Mouse (Mus musculus) neural tube, embryonic 14.5 days (tissue): ENCODE data around the gene Mylpf. TPM values are rescaled to one million over a fixed set of nuclear protein-coding genes. Genes with fewer than 3 reads are reported as not detected.

Source experiments
- ATAC-seq: fragments of 200-750 bp; cut with Nextera tagmentation; 2 replicates; pipeline ENCODE4 v1.8.0; 2017; ENCODE audit warnings: low read depth, mild to moderate bottlenecking, moderate TSS enrichment, moderate library complexity
- H3K27ac ChIP-seq: fragments of 300-500 bp; sonication (generic); 2 replicates; pipeline ENCODE4 v1.5.1; 2014; ENCODE audit warnings: low read depth, mild to moderate bottlenecking, control low read depth, low read length, moderate library complexity, mixed read lengths
- H3K27me3 ChIP-seq: fragments of 300-500 bp; sonication (generic); 2 replicates; pipeline ENCODE4 v1.6.1; 2014; ENCODE audit warnings: low read length; ENCODE audit not compliant: control insufficient read depth, insufficient read depth
- H3K36me3 ChIP-seq: fragments of 300-500 bp; sonication (generic); 2 replicates; pipeline ENCODE4 v1.6.1; 2014; ENCODE audit warnings: low read length, mixed read lengths; ENCODE audit not compliant: control insufficient read depth, insufficient read depth
- H3K4me1 ChIP-seq: fragments of 300-500 bp; sonication (generic); 2 replicates; pipeline ENCODE4 v1.6.1; 2014; ENCODE audit warnings: low read length; ENCODE audit not compliant: control insufficient read depth, insufficient read depth
- H3K4me2 ChIP-seq: fragments of 300-500 bp; sonication (generic); 2 replicates; pipeline ENCODE4 v1.6.1; 2014; ENCODE audit warnings: mild to moderate bottlenecking, low read depth, low read length, control low read depth
- H3K4me3 ChIP-seq: fragments of 300-500 bp; sonication (generic); 2 replicates; pipeline ENCODE4 v1.5.1; 2014; ENCODE audit warnings: low read depth, low read length, control low read depth, mixed read lengths
- H3K9ac ChIP-seq: fragments of 300-500 bp; sonication (generic); replicated peaks from 2 replicates; pipeline ENCODE4 v1.6.1; 2014; ENCODE audit warnings: low read depth, mild to moderate bottlenecking, control low read depth, low read length, mixed read lengths
- H3K9me3 ChIP-seq: fragments of 300-500 bp; sonication (generic); 2 replicates; pipeline ENCODE4 v1.6.1; 2016; ENCODE audit warnings: low read length; ENCODE audit not compliant: control insufficient read depth
- WGBS: fragments of 180-500 bp; shearing (Covaris S2); extraction: QIAGEN DNeasy Blood & Tissue Kit; methylation state at CpG from one replicate; pipeline ENCODE4 v1.1.7; 2014; 5-methylcytosine and 5-hydroxymethylcytosine counted together
- polyA plus RNA-seq: library from polyadenylated mRNA; unstranded; fragments of >200 nt; fragmentation: Nextera tagmentation; extraction: Ambion mirVana; gene quantifications from 2 replicates; pipeline ENCODE4 v1.2.1, GENCODE M21; 2014

Gene Mylpf
- polyA plus RNA-seq, 1 experiment from 2014 or later = 12.5 TPM

GRCm38 (mm10) chr7:127195544-127196295 is 13.0 kb upstream of the Mylpf start, which contains the start of gene Cd2bp2:
Gene Cd2bp2, minus strand, starts transcription at chr7:127196050.
- Histone ChIP-seq H3K36me3 (peaks cover 68% of the 10 kb centered on the region), H3K4me3 (peak within 1 kb of the TSS; percentile 62), H3K27me3 (no peaks in the 10 kb centered on the region), H3K9me3 (no peaks in the 10 kb centered on the region), H3K4me2 (peak within 1 kb of the TSS; percentile 88), H3K27ac (peak within 1 kb of the TSS; percentile 85), H3K9ac (peak within 1 kb of the TSS; percentile 69), H3K4me1 (peaks cover 16% of the 10 kb centered on the region)
- WGBS = under 1% methylated on average over 51 of the region's 51 CpGs
- peak; percentile 96 for ATAC-seq

GRCm38 (mm10) chr7:127196484-127196883 is 12.2 kb upstream of the Mylpf start:
- Histone ChIP-seq H3K9ac (peak overlapping the region; percentile 64), H3K27me3 (no peaks in the 10 kb centered on the region), H3K36me3 (peaks cover 71% of the 10 kb centered on the region), H3K9me3 (no peaks in the 10 kb centered on the region), H3K4me3 (peak overlapping the region; percentile 62), H3K4me1 (peaks cover 16% of the 10 kb centered on the region), H3K27ac (peak overlapping the region; percentile 82), H3K4me2 (peak overlapping the region; percentile 79)
- 57% methylated on average over 11 of the region's 11 CpGs for WGBS
- ATAC-seq = no peak

- no peaks in the 10 kb centered on the region for H3K9me3 ChIP-seq
- no peaks in the 10 kb centered on the region for H3K27me3 ChIP-seq
- peak overlapping the region; percentile 90 for H3K4me3 ChIP-seq
- peaks cover 11% of the 10 kb centered on the region for H3K36me3 ChIP-seq
- no peak overlapping the region for H3K27ac ChIP-seq
- peak overlapping the region; percentile 81 for H3K9ac ChIP-seq
- H3K4me2 ChIP-seq = peak overlapping the region; percentile 100
- H3K4me1 ChIP-seq = peaks cover 25% of the 10 kb centered on the region
- WGBS = 60% methylated on average over 2 of the region's 2 CpGs
- ATAC-seq = no peak
Measured at GRCm38 (mm10) chr7:127206606-127207005, 2.1 kb upstream of the Mylpf start.

GRCm38 (mm10) chr7:127207374-127208294 is 1.1 kb upstream of the Mylpf start:
- Histone ChIP-seq H3K9ac (peak overlapping the region; percentile 81), H3K4me2 (peak overlapping the region; percentile 100), H3K36me3 (peaks cover 8% of the 10 kb centered on the region), H3K9me3 (no peaks in the 10 kb centered on the region), H3K4me3 (peak overlapping the region; percentile 90), H3K27ac (peak overlapping the region; percentile 77), H3K27me3 (no peaks in the 10 kb centered on the region), H3K4me1 (peaks cover 25% of the 10 kb centered on the region)
- WGBS = under 1% methylated on average over 52 of the region's 53 CpGs
- peak; percentile 7; the same call in 1 of the 2 replicates for ATAC-seq

- ATAC-seq = peak; percentile 4; the same call in 1 of the 2 replicates
- under 1% methylated on average over 35 of the region's 44 CpGs for WGBS
Measured at GRCm38 (mm10) chr7:127208295-127208552, 466 bp upstream of the Mylpf start, which contains the start of gene Tbc1d10b. Gene Tbc1d10b, minus strand, starts transcription at chr7:127208468.

GRCm38 (mm10) chr7:127209851-127210250 is 1.2 kb downstream of the Mylpf start:
- no peak overlapping the region for H3K9ac ChIP-seq
- no peaks in the 10 kb centered on the region for H3K9me3 ChIP-seq
- H3K27me3 ChIP-seq = no peaks in the 10 kb centered on the region
- no peaks in the 10 kb centered on the region for H3K36me3 ChIP-seq
- ATAC-seq = no peak
- no peak overlapping the region; the same call in 1 of the 2 replicates for H3K4me3 ChIP-seq
- 80% methylated on average over 5 of the region's 5 CpGs for WGBS
- H3K4me2 ChIP-seq = peak overlapping the region; percentile 66
- H3K4me1 ChIP-seq = peaks cover 25% of the 10 kb centered on the region
- H3K27ac ChIP-seq = no peak overlapping the region; the same call in 1 of the 2 replicates

More at GRCm38 (mm10) chr7:127208295-127208552, 466 bp upstream of the Mylpf start, which contains the start of gene Tbc1d10b:
- H3K9ac ChIP-seq = peak within 1 kb of the TSS; percentile 81
- peak within 1 kb of the TSS; percentile 100 for H3K4me2 ChIP-seq
- H3K36me3 ChIP-seq = peaks cover 2% of the 10 kb centered on the region; the same call in 1 of the 2 replicates
- H3K9me3 ChIP-seq = no peaks in the 10 kb centered on the region
- peaks cover 25% of the 10 kb centered on the region for H3K4me1 ChIP-seq
- H3K4me3 ChIP-seq = peak within 1 kb of the TSS; percentile 90
- peak within 1 kb of the TSS; percentile 77 for H3K27ac ChIP-seq
- no peaks in the 10 kb centered on the region for H3K27me3 ChIP-seq

- Histone ChIP-seq H3K9ac (no peak overlapping the region), H3K4me1 (peaks cover 21% of the 10 kb centered on the region), H3K36me3 (no peaks in the 10 kb centered on the region), H3K9me3 (no peaks in the 10 kb centered on the region), H3K4me3 (no peak overlapping the region), H3K27ac (no peak overlapping the region), H3K27me3 (no peaks in the 10 kb centered on the region), H3K4me2 (no peak overlapping the region)
- WGBS = 93% methylated on average over 4 of the region's 4 CpGs
- no peak for ATAC-seq
Measured at GRCm38 (mm10) chr7:127210266-127210665, 1.6 kb downstream of the Mylpf start.

GRCm38 (mm10) chr7:127211014-127211745 is 2.5 kb downstream of the Mylpf start:
- 62% methylated on average over 5 of the region's 5 CpGs for WGBS
- no peak overlapping the region for H3K27ac ChIP-seq
- H3K4me3 ChIP-seq = no peak overlapping the region
- H3K36me3 ChIP-seq = no peaks in the 10 kb centered on the region
- no peak overlapping the region for H3K9ac ChIP-seq
- H3K4me1 ChIP-seq = peaks cover 14% of the 10 kb centered on the region
- no peak overlapping the region for H3K4me2 ChIP-seq
- no peaks in the 10 kb centered on the region for H3K27me3 ChIP-seq
- no peaks in the 10 kb centered on the region for H3K9me3 ChIP-seq
- no peak for ATAC-seq
